Mouse (Mus musculus) kidney, embryonic 16.5 days (tissue): ENCODE data around the gene Nlrp9c. TPM values are rescaled to one million over a fixed set of nuclear protein-coding genes. Genes with fewer than 3 reads are reported as not detected.
"Not testable (repeated sequence)": the region's sequence is repeated elsewhere in the genome, so short reads cannot be mapped to it uniquely, and the experiment has no call there.

Experiments
- ATAC-seq: fragments of 200-750 bp; cut with Nextera tagmentation; 2 replicates; pipeline ENCODE4 v1.8.0; 2017; ENCODE audit warnings: moderate TSS enrichment; ENCODE audit not compliant: low FRiP score, low TSS enrichment
- H3K27ac ChIP-seq: fragments of 300-500 bp; sonication (generic); 2 replicates; pipeline ENCODE4 v1.5.1; 2014; ENCODE audit warnings: low read length
- H3K27me3 ChIP-seq: fragments of 300-500 bp; sonication (generic); 2 replicates; pipeline ENCODE4 v1.6.1; 2014; ENCODE audit warnings: low read length, control low read depth, mixed read lengths; ENCODE audit not compliant: insufficient read depth
- H3K36me3 ChIP-seq: fragments of 300-500 bp; sonication (generic); 2 replicates; pipeline ENCODE4 v1.6.1; 2014; ENCODE audit warnings: low read length, control low read depth, mixed read lengths; ENCODE audit not compliant: insufficient read depth
- H3K4me1 ChIP-seq: fragments of 300-500 bp; sonication (generic); 2 replicates; pipeline ENCODE4 v1.6.1; 2014; ENCODE audit warnings: low read length, control low read depth, mixed read lengths; ENCODE audit not compliant: insufficient read depth
- H3K4me2 ChIP-seq: fragments of 300-500 bp; sonication (generic); replicated peaks from 2 replicates; pipeline ENCODE4 v1.6.1; 2014; ENCODE audit warnings: low read depth, low read length
- H3K4me3 ChIP-seq: fragments of 300-500 bp; sonication (generic); 2 replicates; pipeline ENCODE4 v1.5.1; 2014; ENCODE audit warnings: mild to moderate bottlenecking, low read length
- H3K9ac ChIP-seq: fragments of 300-500 bp; sonication (generic); replicated peaks from 2 replicates; pipeline ENCODE4 v1.6.1; 2014; ENCODE audit warnings: low read length
- H3K9me3 ChIP-seq: fragments of 300-500 bp; sonication (generic); 2 replicates; pipeline ENCODE4 v1.6.1; 2016; ENCODE audit warnings: low read length, control low read depth
- WGBS: fragments of 180-500 bp; shearing (Covaris S2); extraction: QIAGEN DNeasy Blood & Tissue Kit; methylation state at CpG from one replicate; pipeline ENCODE4 v1.1.7; 2014; 5-methylcytosine and 5-hydroxymethylcytosine counted together
- polyA plus RNA-seq: library from polyadenylated mRNA; unstranded; fragments of >200 nt; fragmentation: Nextera tagmentation; extraction: Ambion mirVana; gene quantifications from 2 replicates; pipeline ENCODE4 v1.2.1, GENCODE M21; 2015

Gene Nlrp9c
- not detected in 2 replicates for polyA plus RNA-seq

DNA sequence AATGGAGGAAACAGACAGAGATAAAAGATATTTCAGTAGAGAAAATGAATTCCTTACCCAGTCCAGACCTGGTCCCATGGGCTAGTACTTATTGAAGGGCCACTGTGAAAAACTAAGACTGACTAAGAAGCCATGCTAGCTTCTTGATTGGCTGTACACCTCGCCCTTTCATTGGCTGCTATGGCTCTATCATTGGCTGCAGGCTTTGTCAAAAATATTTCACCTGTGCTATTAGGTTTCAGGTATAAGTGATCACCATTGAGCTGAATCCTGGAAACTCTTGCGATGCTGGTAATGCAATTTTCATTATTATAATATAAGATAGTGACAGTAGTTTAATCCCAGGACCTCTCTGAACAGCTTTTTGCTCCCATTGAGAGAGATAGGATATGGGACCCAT, at the start of gene Nlrp9c:
Nlrp9c (minus strand) TSS at position 101 of the 400 bp plus-strand sequence.
- 59% methylated on average over 2 of the region's 2 CpGs for WGBS
- not testable (repeated sequence) for H3K4me1 ChIP-seq, H3K9ac ChIP-seq, H3K4me2 ChIP-seq, H3K27me3 ChIP-seq, H3K9me3 ChIP-seq, ATAC-seq, H3K27ac ChIP-seq, H3K4me3 ChIP-seq, H3K36me3 ChIP-seq

DNA sequence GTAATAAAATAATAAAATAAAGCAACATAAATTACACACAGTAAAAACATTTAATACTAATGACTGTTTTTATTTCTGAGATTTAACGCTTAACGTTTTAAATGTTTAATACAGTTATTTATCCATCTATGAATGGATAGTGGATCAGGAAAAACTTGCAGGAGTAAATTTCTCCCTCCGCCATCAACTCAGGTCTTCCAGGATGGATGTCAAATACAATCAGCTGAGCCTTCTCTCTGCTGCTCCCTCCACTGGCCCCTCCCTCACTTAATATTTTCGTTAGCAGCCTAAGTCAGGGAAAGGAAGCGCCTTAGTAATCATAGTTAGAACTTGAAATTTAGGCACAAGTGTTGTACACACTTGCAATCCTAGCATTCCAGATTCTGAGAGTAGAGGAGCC, 31.3 kb upstream of the Nlrp9c start, which contains the start of gene Nlrp4a:
Nlrp4a (plus strand) TSS at position 301 of the 400 bp plus-strand sequence.
- H3K27me3 ChIP-seq = no peaks in the 10 kb centered on the region
- no peak within 1 kb of the TSS for H3K9ac ChIP-seq
- H3K4me1 ChIP-seq = no peaks in the 10 kb centered on the region
- ATAC-seq = no peak
- no peak within 1 kb of the TSS for H3K27ac ChIP-seq
- 83% methylated on average over 5 of the region's 5 CpGs for WGBS
- H3K9me3 ChIP-seq = no peaks in the 10 kb centered on the region
- no peak within 1 kb of the TSS for H3K4me3 ChIP-seq
- no peaks in the 10 kb centered on the region for H3K36me3 ChIP-seq
- no peak within 1 kb of the TSS for H3K4me2 ChIP-seq

DNA sequence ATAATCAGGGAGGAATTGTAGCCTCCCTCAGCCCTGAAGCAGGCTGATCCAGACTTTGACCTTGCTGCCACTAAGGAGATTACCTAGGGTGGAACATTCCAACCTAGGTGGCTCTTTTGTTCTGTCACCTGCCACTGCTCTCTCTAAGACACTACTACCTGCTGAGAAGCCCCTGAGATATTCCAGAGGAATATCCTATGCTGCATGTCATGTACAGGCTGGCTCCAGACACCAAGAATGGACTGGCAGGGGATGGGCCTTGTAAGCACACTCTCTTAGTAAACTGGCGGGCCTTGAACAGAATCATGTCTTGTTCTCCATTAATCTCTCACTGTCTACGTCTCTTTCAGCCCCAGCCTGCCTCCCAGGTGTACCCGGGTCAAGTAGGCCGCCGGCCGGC, 11.7 kb downstream of the Nlrp9c start:
- WGBS = 90% methylated on average over 6 of the region's 6 CpGs

DNA sequence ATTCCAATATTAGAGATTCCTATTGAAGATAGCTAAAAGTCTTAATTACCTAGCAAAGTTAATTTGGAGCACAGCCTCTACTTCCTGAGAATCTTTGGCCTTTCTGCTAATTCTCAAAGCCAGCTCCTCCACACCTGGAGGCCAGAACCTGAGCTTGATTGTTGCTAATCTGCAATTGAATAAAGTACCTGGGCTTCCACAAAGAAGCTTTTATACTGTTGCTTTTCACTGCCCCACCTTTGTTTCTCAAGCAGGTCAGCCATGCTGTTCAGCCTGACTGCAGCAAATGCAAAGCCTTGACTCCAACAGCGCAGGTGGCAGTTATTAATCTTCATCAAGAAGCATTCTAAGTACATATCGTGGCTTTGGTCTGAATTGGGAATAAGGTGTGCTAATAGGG, 12.4 kb downstream of the Nlrp9c start:
- not testable (repeated sequence) for ATAC-seq, H3K9ac ChIP-seq, H3K9me3 ChIP-seq, H3K4me1 ChIP-seq, H3K27me3 ChIP-seq, H3K36me3 ChIP-seq, H3K4me2 ChIP-seq, H3K27ac ChIP-seq, H3K4me3 ChIP-seq
- WGBS = 83% methylated on average over 2 of the region's 2 CpGs

More for the DNA sequence above, 11.7 kb downstream of the Nlrp9c start:
- not testable (repeated sequence) for H3K4me2 ChIP-seq, H3K4me3 ChIP-seq, ATAC-seq, H3K27ac ChIP-seq, H3K4me1 ChIP-seq, H3K9me3 ChIP-seq, H3K9ac ChIP-seq, H3K27me3 ChIP-seq, H3K36me3 ChIP-seq

DNA sequence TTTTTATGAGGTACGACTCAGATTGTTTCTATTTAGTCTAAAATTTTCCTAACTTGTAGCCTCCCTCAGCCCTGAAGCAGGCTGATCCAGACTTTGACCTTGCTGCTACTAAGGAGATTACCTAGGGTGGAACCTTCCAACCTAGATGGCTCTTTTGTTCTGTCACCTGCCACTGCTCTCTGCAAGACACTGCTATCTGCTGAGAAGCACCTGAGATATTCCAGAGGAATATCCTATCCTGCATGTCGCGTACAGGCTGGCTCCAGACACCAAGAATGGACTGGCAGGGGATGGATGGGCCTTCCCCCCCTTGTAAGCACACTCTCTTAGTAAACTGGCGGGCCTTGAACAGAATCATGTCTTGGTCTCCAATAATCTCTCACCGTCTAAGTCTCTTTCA, 16.8 kb downstream of the Nlrp9c start:
- H3K27me3 ChIP-seq, H3K36me3 ChIP-seq, H3K27ac ChIP-seq, H3K4me3 ChIP-seq, H3K4me1 ChIP-seq, H3K9me3 ChIP-seq, H3K9ac ChIP-seq, ATAC-seq, H3K4me2 ChIP-seq: not testable (repeated sequence)
- 75% methylated on average over 5 of the region's 5 CpGs for WGBS

DNA sequence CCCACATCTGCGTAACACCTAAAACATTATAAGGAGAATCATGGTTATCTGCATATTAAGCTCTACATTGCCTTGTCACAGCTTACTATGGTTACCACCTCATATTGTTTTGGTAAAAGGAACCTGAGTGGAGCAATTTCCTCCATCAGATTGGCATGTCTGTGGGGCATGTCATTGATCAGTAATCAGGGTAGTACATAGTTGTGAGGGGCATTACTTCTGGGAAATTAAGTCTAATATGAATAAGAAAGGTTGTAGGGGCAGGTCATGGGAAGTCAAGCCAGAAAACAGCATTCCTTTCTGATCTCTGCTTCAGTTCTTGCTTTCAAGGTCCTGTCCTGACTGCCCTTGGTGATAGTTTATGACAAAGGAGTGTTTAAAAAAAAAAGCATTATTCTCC, 22.7 kb downstream of the Nlrp9c start:
- H3K9ac ChIP-seq = no peak overlapping the region
- H3K4me3 ChIP-seq = no peak overlapping the region
- no peak for ATAC-seq
- H3K27me3 ChIP-seq = no peaks in the 10 kb centered on the region
- no peak overlapping the region for H3K4me2 ChIP-seq
- H3K27ac ChIP-seq = no peak overlapping the region
- no peaks in the 10 kb centered on the region for H3K36me3 ChIP-seq
- no peaks in the 10 kb centered on the region for H3K9me3 ChIP-seq
- no peaks in the 10 kb centered on the region for H3K4me1 ChIP-seq
- 97% methylated on average over 1 of the region's 1 CpGs for WGBS

DNA sequence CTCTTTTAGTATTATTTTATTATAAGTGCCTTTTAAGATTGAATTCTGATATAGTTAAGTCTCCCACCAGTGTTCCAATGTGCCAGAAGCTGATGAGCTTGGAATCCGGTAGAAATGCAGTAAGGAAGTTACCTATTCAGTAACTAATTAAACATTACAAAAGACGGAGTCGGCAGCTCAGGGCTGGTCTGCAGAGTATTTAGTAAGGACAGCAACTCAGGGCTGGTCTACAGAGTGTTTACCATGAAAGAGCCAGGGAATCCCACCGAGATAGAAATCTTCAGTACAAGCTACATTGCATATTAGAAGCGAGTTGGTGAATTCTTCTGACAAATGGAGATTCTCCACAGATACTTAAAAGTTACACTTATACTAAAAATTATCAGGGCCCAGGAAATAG, 30.3 kb downstream of the Nlrp9c start:
- 85% methylated on average over 5 of the region's 5 CpGs for WGBS
- ATAC-seq, H3K36me3 ChIP-seq, H3K9ac ChIP-seq, H3K4me2 ChIP-seq, H3K27ac ChIP-seq, H3K27me3 ChIP-seq, H3K4me3 ChIP-seq, H3K4me1 ChIP-seq, H3K9me3 ChIP-seq: not testable (repeated sequence)

DNA sequence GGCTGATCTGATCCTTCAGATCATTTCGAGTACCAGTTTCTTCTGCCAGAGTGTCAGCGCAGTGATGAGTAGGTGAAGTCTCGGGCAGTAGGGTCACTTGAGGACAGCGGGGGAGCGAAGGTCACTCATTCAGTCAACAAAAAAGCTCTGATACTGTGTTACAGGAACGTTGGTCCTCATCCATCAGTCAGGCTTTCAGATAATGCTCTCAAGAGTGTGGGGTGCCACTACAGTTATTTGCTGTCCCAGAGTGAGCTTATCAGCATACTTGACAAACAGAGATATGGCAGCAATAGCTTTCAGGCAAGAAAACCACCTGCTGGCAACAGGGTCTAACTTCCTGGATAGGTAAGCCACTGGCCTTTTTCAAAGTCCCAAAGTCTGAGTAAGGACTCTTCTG, 46.8 kb downstream of the Nlrp9c start:
- H3K27ac ChIP-seq, H3K9me3 ChIP-seq, H3K4me1 ChIP-seq, H3K36me3 ChIP-seq, H3K27me3 ChIP-seq, H3K4me2 ChIP-seq, ATAC-seq, H3K4me3 ChIP-seq, H3K9ac ChIP-seq: not testable (repeated sequence)
- WGBS = 89% methylated on average over 5 of the region's 6 CpGs

DNA sequence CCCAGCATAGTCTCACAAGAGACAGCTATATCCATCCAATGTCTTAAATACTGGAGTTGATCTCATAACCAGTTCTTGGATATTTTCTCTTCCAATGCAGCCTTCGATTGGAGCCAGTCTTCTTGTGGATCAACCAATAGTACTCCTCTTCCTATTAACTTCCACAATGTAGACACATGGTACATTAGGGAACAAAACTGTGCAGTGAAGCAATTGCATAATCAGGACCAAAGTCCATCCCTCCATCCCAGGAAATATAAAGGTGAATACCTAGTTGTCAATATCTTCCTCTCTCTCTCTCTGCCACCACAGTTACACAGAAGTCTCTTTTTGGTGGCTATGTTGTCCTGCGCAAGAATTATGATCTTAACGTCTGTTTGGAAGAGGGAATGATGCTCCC, 51.2 kb downstream of the Nlrp9c start:
- H3K27ac ChIP-seq, H3K9me3 ChIP-seq, H3K36me3 ChIP-seq, H3K4me3 ChIP-seq, ATAC-seq, H3K4me1 ChIP-seq, H3K27me3 ChIP-seq, H3K4me2 ChIP-seq, H3K9ac ChIP-seq: not testable (repeated sequence)
- 76% methylated on average over 2 of the region's 3 CpGs for WGBS

DNA sequence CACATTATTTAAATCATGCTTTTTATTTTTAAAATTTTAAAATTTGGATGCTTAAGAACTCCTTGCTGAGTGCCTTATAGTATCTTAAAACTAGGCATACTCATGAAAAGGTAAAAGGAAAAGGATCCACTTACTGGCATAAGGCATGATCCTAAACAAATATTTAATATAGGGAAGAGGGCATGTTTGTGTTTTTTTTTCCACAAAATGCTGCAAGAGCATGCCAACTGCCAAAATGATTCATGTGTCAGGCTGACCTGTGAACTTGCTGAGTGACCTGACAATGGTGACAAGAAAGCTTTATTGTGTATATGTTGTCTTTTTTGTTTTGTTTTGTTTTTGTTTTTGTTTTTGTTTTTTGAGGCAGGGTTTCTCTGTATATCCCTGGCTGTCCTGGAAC, 53.3 kb downstream of the Nlrp9c start:
- H3K9me3 ChIP-seq, H3K9ac ChIP-seq, ATAC-seq, H3K4me3 ChIP-seq, H3K4me1 ChIP-seq, H3K36me3 ChIP-seq, H3K27ac ChIP-seq, H3K27me3 ChIP-seq, H3K4me2 ChIP-seq: not testable (repeated sequence)

DNA sequence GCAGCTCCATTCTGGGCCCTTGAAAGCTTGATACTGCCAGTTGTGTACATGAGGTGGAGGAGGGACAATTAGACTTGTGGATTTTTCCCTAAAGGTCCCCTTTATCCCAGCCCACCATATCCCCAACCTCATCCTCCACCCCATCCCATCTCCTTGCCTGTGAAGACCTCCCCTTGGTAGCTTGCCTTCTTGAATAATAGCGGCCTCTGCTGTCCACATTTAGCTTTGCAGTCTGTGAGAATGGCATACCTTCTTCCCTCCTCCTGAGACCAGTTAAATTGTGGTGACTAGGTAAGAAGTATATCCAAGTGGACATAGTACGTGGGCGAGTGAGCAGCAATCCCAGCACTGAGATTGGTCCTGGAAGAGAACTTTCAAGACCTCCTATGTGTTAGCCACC, 83.1 kb downstream of the Nlrp9c start:
- H3K4me1 ChIP-seq, H3K27ac ChIP-seq, H3K9ac ChIP-seq, H3K4me2 ChIP-seq, H3K36me3 ChIP-seq, H3K9me3 ChIP-seq, H3K4me3 ChIP-seq, H3K27me3 ChIP-seq, ATAC-seq: not testable (repeated sequence)
- 57% methylated on average over 3 of the region's 3 CpGs for WGBS
